Mouse (Mus musculus): ENCODE results near the gene Ccdc141. TPM values are rescaled to one million over a fixed set of nuclear protein-coding genes. Genes with fewer than 3 reads are reported as not detected.
A peak's percentile ranks its signal among the peaks of the same experiment; 100 is the strongest.

Gene Ccdc141
- polyA plus RNA-seq, 1 experiment from 2014 or later, result 6.9 TPM

DNA sequence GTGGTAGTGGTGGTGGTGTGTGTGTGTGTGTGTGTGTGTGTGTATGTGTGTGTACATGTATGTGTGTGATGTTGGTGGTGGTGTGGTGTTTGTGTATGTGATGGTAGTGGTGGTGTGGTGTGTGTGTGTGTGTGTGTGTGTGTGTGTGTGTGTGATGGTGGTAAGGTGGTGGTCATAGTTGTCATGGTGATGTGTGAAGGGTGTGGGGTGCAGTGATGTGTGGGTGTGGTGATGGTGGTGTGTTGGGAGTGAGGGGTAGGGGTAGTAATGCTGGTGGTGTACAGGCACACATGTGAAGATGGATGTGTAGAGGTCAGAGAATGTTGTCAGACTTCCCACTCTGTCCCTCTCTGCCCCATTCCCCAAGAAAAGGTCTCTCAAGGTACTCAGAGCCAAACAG, 85.1 kb downstream of the Ccdc141 start:
- no peak overlapping the region for H3K4me2 ChIP-seq (ENCODE audit: low read length)
- no peak for ATAC-seq (ENCODE audit: low FRiP score, low TSS enrichment)
- no peak for DNase-seq

DNA sequence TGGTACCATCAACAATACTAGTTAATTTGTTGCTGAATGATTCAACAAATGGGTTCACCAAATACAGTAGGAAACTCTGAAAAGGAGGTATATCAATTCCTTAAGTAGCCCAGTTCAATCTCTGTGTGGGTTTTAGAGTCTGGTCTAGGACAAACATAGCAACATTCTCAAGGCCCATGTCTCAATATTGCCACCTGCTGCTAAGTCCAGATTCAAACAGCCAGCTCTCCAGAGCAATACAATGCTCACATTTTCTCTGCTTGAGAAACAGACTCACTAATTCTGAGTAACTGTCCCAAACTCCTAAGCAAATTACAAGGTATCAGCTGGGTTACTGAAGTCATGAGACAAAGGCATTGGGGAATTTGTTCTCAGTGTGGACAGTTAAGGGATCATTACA, 85.8 kb downstream of the Ccdc141 start:
- DNase-seq (no peak), ATAC-seq (ENCODE audit: low FRiP score, low TSS enrichment) (no peak)
- Histone ChIP-seq H3K9me3 (ENCODE audit: control insufficient read depth, low read length) (no peaks in the 10 kb centered on the region), H3K4me1 (ENCODE audit: control insufficient read depth, insufficient read depth, low read length) (no peaks in the 10 kb centered on the region), H3K9ac (replicated peaks; ENCODE audit: low read length) (no peak overlapping the region), H3K4me2 (ENCODE audit: low read length) (no peak overlapping the region), H3K27me3 (ENCODE audit: control insufficient read depth, insufficient read depth, low read length) (no peaks in the 10 kb centered on the region), H3K36me3 (ENCODE audit: control insufficient read depth, insufficient read depth, low read length) (no peaks in the 10 kb centered on the region), H3K27ac (replicated peaks; ENCODE audit: low read depth, low read length) (no peak overlapping the region), H3K4me3 (replicated peaks; ENCODE audit: low read depth, low read length) (no peak overlapping the region)

More for the DNA sequence above, 85.1 kb downstream of the Ccdc141 start:
- H3K9ac ChIP-seq (replicated peaks; ENCODE audit: low read length), result no peak overlapping the region
- no peaks in the 10 kb centered on the region for H3K9me3 ChIP-seq (ENCODE audit: control insufficient read depth, low read length)
- no peaks in the 10 kb centered on the region for H3K4me1 ChIP-seq (ENCODE audit: control insufficient read depth, insufficient read depth, low read length)
- no peak overlapping the region for H3K27ac ChIP-seq (replicated peaks; ENCODE audit: low read depth, low read length)
- H3K4me3 ChIP-seq (replicated peaks; ENCODE audit: low read depth, low read length), result no peak overlapping the region
- no peaks in the 10 kb centered on the region for H3K27me3 ChIP-seq (ENCODE audit: control insufficient read depth, insufficient read depth, low read length)
- H3K36me3 ChIP-seq (ENCODE audit: control insufficient read depth, insufficient read depth, low read length), result no peaks in the 10 kb centered on the region

DNA sequence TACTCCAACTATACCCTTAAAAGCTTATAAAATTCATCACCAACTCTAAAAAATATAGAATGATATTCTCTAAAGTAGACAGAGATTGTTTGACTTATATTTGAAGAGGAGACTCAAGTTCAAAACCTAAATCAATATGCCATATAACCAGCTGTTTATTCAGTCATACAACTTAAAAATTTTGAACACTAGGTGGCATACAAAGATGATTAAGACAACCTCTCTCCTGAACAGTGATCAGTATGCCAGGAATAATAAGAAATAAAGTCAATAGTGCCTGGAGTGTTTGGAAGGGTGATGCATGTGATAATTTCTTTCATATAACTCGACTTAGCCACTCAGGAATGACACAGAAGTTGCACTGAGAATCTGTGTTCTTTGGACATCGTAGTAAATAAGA, 89.3 kb downstream of the Ccdc141 start:
- no peaks in the 10 kb centered on the region for H3K9me3 ChIP-seq (ENCODE audit: control insufficient read depth, low read length)
- DNase-seq (peak; percentile 48), ATAC-seq (ENCODE audit: low FRiP score, low TSS enrichment) (no peak)
- H3K36me3 ChIP-seq (ENCODE audit: control insufficient read depth, insufficient read depth, low read length), result no peaks in the 10 kb centered on the region
- no peak overlapping the region for H3K4me2 ChIP-seq (ENCODE audit: low read length)
- H3K4me3 ChIP-seq (replicated peaks; ENCODE audit: low read depth, low read length), result no peak overlapping the region
- H3K9ac ChIP-seq (replicated peaks; ENCODE audit: low read length), result no peak overlapping the region
- 85% methylated on average over 2 of the region's 2 CpGs for WGBS
- no peak overlapping the region for H3K27ac ChIP-seq (replicated peaks; ENCODE audit: low read depth, low read length)
- H3K4me1 ChIP-seq (ENCODE audit: control insufficient read depth, insufficient read depth, low read length), result no peaks in the 10 kb centered on the region
- H3K27me3 ChIP-seq (ENCODE audit: control insufficient read depth, insufficient read depth, low read length), result no peaks in the 10 kb centered on the region

DNA sequence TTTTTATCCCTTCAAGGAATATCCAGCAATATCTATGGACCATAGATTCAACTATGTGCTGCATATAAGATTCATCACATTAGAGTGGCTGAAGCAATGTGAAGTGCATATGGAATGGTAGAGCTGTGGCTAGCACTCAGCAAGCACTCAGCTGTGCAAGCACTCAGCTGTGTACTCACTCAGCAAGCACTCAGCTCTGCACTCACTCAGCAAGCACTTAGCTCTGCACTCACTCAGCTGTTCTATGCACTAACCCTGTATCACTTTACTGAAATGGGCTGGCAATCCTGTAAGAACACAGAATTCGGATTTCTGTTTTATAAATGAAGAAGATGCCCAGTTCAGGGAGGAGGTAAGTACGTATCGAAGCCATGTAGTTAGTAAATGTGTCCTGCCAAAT, 89.8 kb downstream of the Ccdc141 start:
- Histone ChIP-seq H3K27ac (replicated peaks; ENCODE audit: low read depth, low read length) (no peak overlapping the region), H3K9me3 (ENCODE audit: control insufficient read depth, low read length) (no peaks in the 10 kb centered on the region), H3K4me3 (replicated peaks; ENCODE audit: low read depth, low read length) (no peak overlapping the region), H3K4me1 (ENCODE audit: control insufficient read depth, insufficient read depth, low read length) (no peaks in the 10 kb centered on the region), H3K4me2 (ENCODE audit: low read length) (no peak overlapping the region), H3K9ac (replicated peaks; ENCODE audit: low read length) (no peak overlapping the region), H3K27me3 (ENCODE audit: control insufficient read depth, insufficient read depth, low read length) (no peaks in the 10 kb centered on the region), H3K36me3 (ENCODE audit: control insufficient read depth, insufficient read depth, low read length) (no peaks in the 10 kb centered on the region)
- 95% methylated on average over 3 of the region's 3 CpGs for WGBS
- DNase-seq (no peak), ATAC-seq (ENCODE audit: low FRiP score, low TSS enrichment) (no peak)

DNA sequence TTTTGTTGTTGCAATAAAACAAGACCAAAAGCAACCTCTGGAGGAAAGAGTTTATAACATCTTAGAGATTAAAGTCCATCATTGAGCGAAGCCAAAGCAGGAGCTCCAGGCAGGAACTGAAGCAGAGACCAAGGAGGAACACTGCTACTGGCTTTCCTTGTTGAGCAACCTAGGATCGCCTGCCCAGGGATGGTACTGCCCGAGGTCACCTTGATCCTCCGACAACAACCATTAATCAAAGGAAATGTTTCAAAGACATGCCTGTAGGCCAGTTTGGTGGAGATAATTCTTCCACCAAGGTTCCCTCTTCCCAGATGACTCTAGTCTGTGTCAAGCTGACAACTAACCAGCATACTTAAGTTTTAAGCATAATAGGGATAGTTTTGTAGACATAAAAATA, 91.7 kb downstream of the Ccdc141 start:
- WGBS, result 92% methylated on average over 4 of the region's 4 CpGs
- H3K4me1 ChIP-seq (ENCODE audit: control insufficient read depth, insufficient read depth, low read length), result no peaks in the 10 kb centered on the region
- no peak overlapping the region for H3K4me3 ChIP-seq (replicated peaks; ENCODE audit: low read depth, low read length)
- no peaks in the 10 kb centered on the region for H3K27me3 ChIP-seq (ENCODE audit: control insufficient read depth, insufficient read depth, low read length)
- no peak overlapping the region for H3K27ac ChIP-seq (replicated peaks; ENCODE audit: low read depth, low read length)
- DNase-seq (no peak), ATAC-seq (ENCODE audit: low FRiP score, low TSS enrichment) (no peak)
- H3K36me3 ChIP-seq (ENCODE audit: control insufficient read depth, insufficient read depth, low read length), result no peaks in the 10 kb centered on the region
- no peak overlapping the region for H3K9ac ChIP-seq (replicated peaks; ENCODE audit: low read length)
- H3K9me3 ChIP-seq (ENCODE audit: control insufficient read depth, low read length), result no peaks in the 10 kb centered on the region
- H3K4me2 ChIP-seq (ENCODE audit: low read length), result no peak overlapping the region

DNA sequence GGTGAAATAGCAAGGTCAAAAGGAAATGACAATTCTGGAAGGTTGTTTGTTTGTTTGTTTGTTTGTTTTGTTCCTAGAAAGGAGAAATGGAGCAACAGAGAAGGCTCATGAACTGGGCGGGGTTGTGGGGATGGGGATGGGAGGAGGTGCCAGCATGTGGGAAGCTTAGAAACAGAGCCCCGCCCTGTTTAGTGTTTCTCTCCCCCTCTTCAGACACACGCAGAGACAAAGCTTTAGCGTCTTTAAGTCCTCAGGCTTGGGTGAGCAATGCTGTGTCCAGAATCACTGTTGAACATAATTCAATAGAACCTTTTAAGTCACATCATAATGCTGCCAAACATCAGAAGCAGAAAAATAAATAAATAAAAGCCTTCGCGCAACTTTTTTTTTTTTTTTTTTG, 96.1 kb downstream of the Ccdc141 start:
- Histone ChIP-seq H3K36me3 (ENCODE audit: control insufficient read depth, insufficient read depth, low read length) (no peaks in the 10 kb centered on the region), H3K27me3 (ENCODE audit: control insufficient read depth, insufficient read depth, low read length) (no peaks in the 10 kb centered on the region), H3K9ac (replicated peaks; ENCODE audit: low read length) (no peak overlapping the region), H3K27ac (replicated peaks; ENCODE audit: low read depth, low read length) (no peak overlapping the region), H3K9me3 (ENCODE audit: control insufficient read depth, low read length) (no peaks in the 10 kb centered on the region), H3K4me1 (ENCODE audit: control insufficient read depth, insufficient read depth, low read length) (no peaks in the 10 kb centered on the region; the same call in 1 of the 2 replicates), H3K4me3 (replicated peaks; ENCODE audit: low read depth, low read length) (no peak overlapping the region), H3K4me2 (ENCODE audit: low read length) (no peak overlapping the region)
- DNase-seq, result peak; percentile 24
- 31% methylated on average over 6 of the region's 6 CpGs for WGBS
- ATAC-seq (ENCODE audit: low FRiP score, low TSS enrichment), result no peak

DNA sequence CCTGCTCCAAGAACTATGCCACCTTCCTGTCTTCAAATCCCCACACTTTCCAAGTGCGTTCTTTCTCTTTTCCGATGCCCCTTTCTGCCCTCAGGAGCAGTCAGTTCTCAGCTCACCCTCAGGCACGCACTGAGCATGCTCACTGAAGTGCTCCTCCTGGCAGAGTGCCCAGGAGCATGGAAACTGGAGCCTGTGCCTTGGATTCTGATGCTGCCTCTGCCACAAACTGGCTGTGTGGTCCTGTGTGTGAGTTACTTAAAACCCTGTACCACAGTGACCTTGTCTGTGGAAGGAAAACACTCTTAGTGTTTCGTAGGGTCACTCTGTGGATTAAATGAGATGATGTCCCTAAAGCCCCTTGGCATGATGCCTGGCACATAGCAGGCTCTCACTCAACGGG, 96.5 kb downstream of the Ccdc141 start:
- H3K9me3 ChIP-seq (ENCODE audit: control insufficient read depth, low read length), result no peaks in the 10 kb centered on the region
- H3K36me3 ChIP-seq (ENCODE audit: control insufficient read depth, insufficient read depth, low read length), result no peaks in the 10 kb centered on the region
- no peak overlapping the region for H3K9ac ChIP-seq (replicated peaks; ENCODE audit: low read length)
- DNase-seq (peak; percentile 50), ATAC-seq (ENCODE audit: low FRiP score, low TSS enrichment) (no peak; the same call in 1 of the 2 replicates)
- no peaks in the 10 kb centered on the region; the same call in 1 of the 2 replicates for H3K4me1 ChIP-seq (ENCODE audit: control insufficient read depth, insufficient read depth, low read length)
- H3K4me2 ChIP-seq (ENCODE audit: low read length), result no peak overlapping the region
- H3K27ac ChIP-seq (replicated peaks; ENCODE audit: low read depth, low read length), result no peak overlapping the region
- WGBS, result 51% methylated on average over 5 of the region's 5 CpGs
- no peak overlapping the region for H3K4me3 ChIP-seq (replicated peaks; ENCODE audit: low read depth, low read length)
- H3K27me3 ChIP-seq (ENCODE audit: control insufficient read depth, insufficient read depth, low read length), result no peaks in the 10 kb centered on the region

DNA sequence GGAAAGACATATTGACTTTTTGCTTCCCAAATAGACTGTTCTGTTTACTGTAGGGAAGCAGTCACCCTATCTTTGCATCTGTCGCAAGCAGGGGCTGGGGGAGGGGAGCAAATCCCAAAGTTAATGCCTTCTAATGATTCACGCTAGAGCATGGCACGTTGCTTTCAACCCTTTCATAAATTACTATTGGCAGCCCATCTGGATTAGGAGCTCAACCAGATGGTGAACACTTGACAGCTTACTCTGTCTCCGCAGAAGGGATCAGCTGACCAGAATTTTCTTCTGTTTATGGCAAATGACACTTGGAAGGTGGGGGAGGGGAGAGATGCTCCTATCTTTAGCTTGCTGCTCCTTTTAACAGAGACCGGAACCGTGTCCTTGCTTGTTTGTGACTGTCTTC, 105.1 kb downstream of the Ccdc141 start:
- no peak overlapping the region for H3K9ac ChIP-seq (replicated peaks; ENCODE audit: low read length)
- H3K4me1 ChIP-seq (ENCODE audit: control insufficient read depth, insufficient read depth, low read length), result peaks cover 9% of the 10 kb centered on the region
- DNase-seq (peak; percentile 68), ATAC-seq (ENCODE audit: low FRiP score, low TSS enrichment) (peak; percentile 73)
- H3K27ac ChIP-seq (replicated peaks; ENCODE audit: low read depth, low read length), result no peak overlapping the region
- no peaks in the 10 kb centered on the region for H3K27me3 ChIP-seq (ENCODE audit: control insufficient read depth, insufficient read depth, low read length)
- WGBS, result 9% methylated on average over 6 of the region's 6 CpGs
- no peak overlapping the region for H3K4me3 ChIP-seq (replicated peaks; ENCODE audit: low read depth, low read length)
- H3K36me3 ChIP-seq (ENCODE audit: control insufficient read depth, insufficient read depth, low read length), result no peaks in the 10 kb centered on the region
- no peak overlapping the region for H3K4me2 ChIP-seq (ENCODE audit: low read length)
- H3K9me3 ChIP-seq (ENCODE audit: control insufficient read depth, low read length), result no peaks in the 10 kb centered on the region

DNA sequence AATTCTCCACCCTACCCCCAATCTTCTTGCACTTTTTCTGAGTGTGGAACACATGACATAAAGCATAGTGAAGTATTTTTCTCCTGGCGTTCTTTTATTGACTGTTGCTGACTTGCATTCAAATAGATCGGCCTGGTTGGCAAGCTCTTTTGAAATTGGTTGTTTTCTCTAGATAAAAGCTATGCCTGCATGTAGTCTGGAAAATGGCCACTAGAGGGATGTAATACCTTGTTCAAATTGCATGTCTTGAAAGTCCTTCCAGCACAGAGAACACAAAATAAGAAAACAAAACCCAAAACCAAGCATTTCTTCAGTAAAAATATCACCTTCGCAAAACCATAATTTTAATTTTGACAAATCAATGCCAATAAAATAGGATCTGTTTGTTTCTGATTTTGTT, 108.6 kb downstream of the Ccdc141 start:
- Histone ChIP-seq H3K36me3 (ENCODE audit: control insufficient read depth, insufficient read depth, low read length) (no peaks in the 10 kb centered on the region), H3K9me3 (ENCODE audit: control insufficient read depth, low read length) (no peaks in the 10 kb centered on the region), H3K4me3 (replicated peaks; ENCODE audit: low read depth, low read length) (no peak overlapping the region), H3K9ac (replicated peaks; ENCODE audit: low read length) (no peak overlapping the region), H3K27me3 (ENCODE audit: control insufficient read depth, insufficient read depth, low read length) (no peaks in the 10 kb centered on the region; the same call in 1 of the 2 replicates), H3K27ac (replicated peaks; ENCODE audit: low read depth, low read length) (no peak overlapping the region), H3K4me2 (ENCODE audit: low read length) (no peak overlapping the region), H3K4me1 (ENCODE audit: control insufficient read depth, insufficient read depth, low read length) (peaks cover 17% of the 10 kb centered on the region)
- DNase-seq (peak; percentile 91), ATAC-seq (ENCODE audit: low FRiP score, low TSS enrichment) (no peak)
- 39% methylated on average over 3 of the region's 3 CpGs for WGBS

All from midbrain, embryonic 14.5 days (tissue).